Mouse (Mus musculus): Measurements from ENCODE around the gene Col23a1. TPM values are rescaled to one million over a fixed set of nuclear protein-coding genes. Genes with fewer than 3 reads are reported as not detected.

Col23a1 gene
- total RNA-seq, 2 experiments from 2014 or later: not detected

DNA sequence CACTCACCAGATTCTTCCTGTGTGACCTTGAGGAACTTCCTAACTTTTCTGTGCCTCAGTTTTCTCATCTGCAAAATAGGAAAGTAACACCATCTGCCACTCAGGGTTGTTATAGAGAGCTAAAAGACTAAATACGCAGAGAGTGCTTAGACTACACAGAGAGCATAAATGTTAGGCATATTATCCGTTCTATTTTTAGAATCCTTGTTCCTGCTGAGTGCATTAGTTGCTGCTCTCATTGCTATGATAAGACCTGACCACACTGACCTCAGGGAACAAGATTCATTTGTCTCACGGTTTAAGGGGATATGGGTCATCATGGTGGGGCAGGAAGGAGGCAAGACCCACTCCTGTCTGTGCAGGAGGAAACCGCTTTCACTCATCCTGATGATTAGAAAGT lies 80.6 kb downstream of the Col23a1 start:
- no peak for ATAC-seq (replicated peaks; ENCODE audit: low FRiP score, low TSS enrichment, poor library complexity, severe bottlenecking)

DNA sequence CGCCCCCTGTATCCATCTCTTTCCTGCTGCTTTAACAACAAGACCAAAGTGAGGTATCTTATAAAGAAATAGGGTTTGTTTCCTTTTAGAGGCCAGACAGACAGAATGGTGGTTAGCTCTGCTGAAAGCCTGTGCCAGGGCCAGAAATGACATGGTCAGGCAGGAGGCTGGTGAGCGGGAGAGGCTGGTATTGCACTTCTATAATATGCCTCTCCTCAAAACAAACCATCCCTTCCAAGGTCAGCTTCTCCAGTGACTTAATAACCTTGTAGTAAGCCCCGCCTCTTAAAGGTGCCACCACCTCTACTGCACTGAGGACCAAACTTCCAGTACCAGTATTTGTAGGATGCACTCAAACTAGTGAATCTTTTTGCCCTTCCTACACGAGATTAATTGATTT lies 81.6 kb downstream of the Col23a1 start:
- no peak for ATAC-seq (replicated peaks; ENCODE audit: low FRiP score, low TSS enrichment, poor library complexity, severe bottlenecking)

- no peak for ATAC-seq (replicated peaks; ENCODE audit: low FRiP score, low TSS enrichment, poor library complexity, severe bottlenecking)
Measured at GRCm38 (mm10) chr11:51371926-51372325, 82.2 kb downstream of the Col23a1 start.

- ATAC-seq (replicated peaks; ENCODE audit: low FRiP score, low TSS enrichment, poor library complexity, severe bottlenecking): no peak
Measured at GRCm38 (mm10) chr11:51377199-51377598, 87.5 kb downstream of the Col23a1 start.

GRCm38 (mm10) chr11:51388892-51389340 lies 99.2 kb downstream of the Col23a1 start:
- no peak for ATAC-seq (replicated peaks; ENCODE audit: low FRiP score, low TSS enrichment, poor library complexity, severe bottlenecking)

DNA sequence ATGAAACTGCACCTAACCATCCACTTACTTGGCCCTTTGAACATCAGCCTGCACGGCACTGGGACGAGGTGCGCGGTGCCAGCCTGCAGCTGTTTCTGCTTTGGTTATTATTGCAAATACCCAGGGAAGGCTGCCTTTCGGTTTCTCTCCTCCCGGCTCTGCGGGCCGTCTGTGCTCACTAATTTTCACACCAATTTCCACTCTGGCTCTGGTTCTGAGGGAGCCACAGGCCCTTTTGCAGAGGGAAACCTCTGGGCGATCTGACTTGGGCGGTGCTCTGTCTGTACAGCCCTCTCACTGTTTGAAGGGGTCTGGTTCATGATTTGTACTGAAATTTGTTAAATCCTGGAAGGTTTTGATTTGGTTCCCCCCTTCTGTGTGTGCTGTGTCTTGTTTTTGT lies 100.0 kb downstream of the Col23a1 start:
- no peak for ATAC-seq (replicated peaks; ENCODE audit: low FRiP score, low TSS enrichment, poor library complexity, severe bottlenecking)

GRCm38 (mm10) chr11:51390521-51390920 lies 100.8 kb downstream of the Col23a1 start:
- no peak for ATAC-seq (replicated peaks; ENCODE audit: low FRiP score, low TSS enrichment, poor library complexity, severe bottlenecking)

GRCm38 (mm10) chr11:51391548-51391947 lies 101.8 kb downstream of the Col23a1 start:
- ATAC-seq (replicated peaks; ENCODE audit: low FRiP score, low TSS enrichment, poor library complexity, severe bottlenecking): no peak

- ATAC-seq (replicated peaks; ENCODE audit: low FRiP score, low TSS enrichment, poor library complexity, severe bottlenecking): no peak
Measured at GRCm38 (mm10) chr11:51394301-51394865, 104.7 kb downstream of the Col23a1 start.

GRCm38 (mm10) chr11:51396451-51396850 lies 106.7 kb downstream of the Col23a1 start:
- no peak for ATAC-seq (replicated peaks; ENCODE audit: low FRiP score, low TSS enrichment, poor library complexity, severe bottlenecking)

DNA sequence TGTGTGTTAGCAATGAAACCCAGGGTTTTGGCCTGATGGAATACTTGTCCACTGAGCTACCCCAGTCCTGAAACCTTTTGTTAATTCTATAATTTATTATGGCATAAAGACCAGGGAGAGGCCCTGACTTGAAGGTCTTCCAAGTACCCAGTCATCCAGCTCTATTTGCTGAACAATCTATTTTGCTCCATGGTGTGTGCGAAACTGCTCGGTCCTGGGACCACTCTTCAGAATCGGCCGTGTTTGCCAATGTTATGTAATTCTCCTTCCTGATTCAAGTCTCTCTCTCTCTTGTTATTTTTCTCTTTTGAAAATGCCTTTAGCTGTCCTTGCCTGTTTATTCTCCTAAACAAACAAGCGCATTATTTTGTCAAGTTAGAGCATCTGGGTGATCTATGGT lies 108.4 kb downstream of the Col23a1 start:
- ATAC-seq (replicated peaks; ENCODE audit: low FRiP score, low TSS enrichment, poor library complexity, severe bottlenecking): no peak

- ATAC-seq (replicated peaks; ENCODE audit: low FRiP score, low TSS enrichment, poor library complexity, severe bottlenecking): no peak
Measured at GRCm38 (mm10) chr11:51400356-51400755, 110.6 kb downstream of the Col23a1 start.

DNA sequence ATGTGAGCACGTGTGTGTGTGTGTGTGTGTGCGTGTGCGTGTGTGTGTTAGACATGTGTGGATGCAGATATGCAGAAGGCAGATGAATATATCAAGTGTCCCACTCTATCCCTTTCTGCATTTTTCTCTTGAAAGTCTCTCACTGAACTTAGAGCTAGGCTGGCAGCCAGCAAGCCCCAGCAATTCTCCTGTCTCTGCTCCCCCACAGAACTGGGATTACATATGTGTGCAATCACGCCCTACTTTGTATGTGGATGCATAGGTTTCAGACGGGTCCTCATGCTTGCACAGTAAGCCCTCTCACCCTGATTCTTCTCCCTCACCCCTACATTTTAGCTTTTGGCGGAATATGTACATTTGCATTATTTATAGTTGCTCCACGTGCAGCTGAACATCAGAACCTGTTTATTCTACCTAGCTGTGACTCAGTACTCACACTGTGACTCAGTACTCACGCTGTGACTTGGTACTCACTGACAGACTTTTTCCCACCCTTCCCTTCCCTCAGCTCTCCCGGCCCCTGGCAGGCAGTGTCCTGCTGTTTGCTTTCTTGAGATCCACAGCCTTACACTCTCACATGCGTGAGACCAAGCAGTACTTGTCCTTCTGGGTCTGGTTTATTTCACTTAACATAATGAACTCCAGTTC lies 111.9 kb downstream of the Col23a1 start:
- ATAC-seq (replicated peaks; ENCODE audit: low FRiP score, low TSS enrichment, poor library complexity, severe bottlenecking): no peak

DNA sequence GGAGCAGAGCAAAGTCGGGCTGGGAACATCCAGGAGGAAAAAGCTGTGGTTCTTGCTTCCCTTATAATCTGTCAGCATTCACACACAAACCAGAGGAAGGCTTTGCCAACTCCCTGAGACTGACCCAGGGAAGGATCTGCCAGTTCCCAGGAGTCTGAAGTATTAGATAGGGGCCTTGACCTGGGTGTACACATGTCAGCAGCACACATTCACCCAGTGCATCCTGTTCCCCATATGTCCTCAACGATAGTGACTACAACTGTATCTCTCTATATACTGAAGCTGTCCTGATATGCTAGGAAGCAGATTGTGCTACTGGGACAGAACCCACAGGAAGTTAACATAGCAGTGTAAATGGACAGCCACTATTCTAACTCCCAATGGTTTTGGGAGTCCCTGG lies 114.2 kb downstream of the Col23a1 start:
- no peak for ATAC-seq (replicated peaks; ENCODE audit: low FRiP score, low TSS enrichment, poor library complexity, severe bottlenecking)

DNA sequence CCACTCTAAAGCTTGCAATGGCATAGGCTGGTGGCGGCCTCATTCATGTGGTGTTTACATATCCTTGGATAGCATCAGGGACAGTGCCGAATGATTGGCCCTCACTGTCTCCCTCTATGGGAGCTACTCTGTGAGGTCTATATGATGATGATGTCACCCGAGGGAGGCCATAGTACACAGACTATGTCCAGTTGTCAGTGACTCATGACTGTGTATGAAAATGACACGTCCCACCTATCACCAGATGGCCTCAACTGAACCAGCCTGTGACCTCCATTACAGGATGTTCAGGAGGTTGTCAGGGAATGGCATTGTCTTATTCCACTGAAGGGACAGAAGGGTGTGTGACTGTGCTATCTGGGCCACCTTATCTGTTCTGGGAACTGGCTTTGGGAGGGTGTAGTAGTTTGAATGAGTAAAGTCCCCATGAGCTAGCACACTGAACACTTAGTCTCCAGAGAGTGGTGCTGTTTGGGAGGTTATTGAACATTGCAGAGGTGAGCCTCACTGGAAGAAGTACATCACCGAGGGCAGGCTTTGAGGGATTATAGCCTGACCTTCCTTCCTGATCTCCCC lies 115.2 kb downstream of the Col23a1 start:
- ATAC-seq (replicated peaks; ENCODE audit: low FRiP score, low TSS enrichment, poor library complexity, severe bottlenecking): no peak

GRCm38 (mm10) chr11:51406531-51406930 lies 116.8 kb downstream of the Col23a1 start:
- ATAC-seq (replicated peaks; ENCODE audit: low FRiP score, low TSS enrichment, poor library complexity, severe bottlenecking): no peak

GRCm38 (mm10) chr11:51407351-51407750 lies 117.6 kb downstream of the Col23a1 start:
- ATAC-seq (replicated peaks; ENCODE audit: low FRiP score, low TSS enrichment, poor library complexity, severe bottlenecking): no peak

GRCm38 (mm10) chr11:51410771-51411170 lies 121.1 kb downstream of the Col23a1 start:
- no peak for ATAC-seq (replicated peaks; ENCODE audit: low FRiP score, low TSS enrichment, poor library complexity, severe bottlenecking)

DNA sequence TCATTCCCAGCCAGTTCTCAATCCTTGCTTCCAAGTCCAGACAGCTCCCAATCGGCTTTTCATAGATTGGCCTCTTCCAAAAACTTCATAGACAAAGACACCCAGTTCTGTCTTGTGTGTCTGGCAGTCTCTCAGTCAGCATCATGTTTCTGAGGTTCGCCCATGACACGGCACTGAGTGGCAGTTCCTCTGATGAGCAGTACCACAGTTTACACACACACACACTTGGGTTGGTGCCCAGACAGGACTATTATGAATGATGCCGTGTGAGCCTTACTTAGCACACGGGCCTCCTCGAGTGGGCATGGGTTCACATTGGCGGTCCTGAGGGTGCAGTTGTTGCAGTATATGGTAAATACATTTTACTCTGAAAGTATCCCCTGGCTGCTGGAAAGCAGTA lies 124.8 kb downstream of the Col23a1 start:
- no peak for ATAC-seq (replicated peaks; ENCODE audit: low FRiP score, low TSS enrichment, poor library complexity, severe bottlenecking)

DNA sequence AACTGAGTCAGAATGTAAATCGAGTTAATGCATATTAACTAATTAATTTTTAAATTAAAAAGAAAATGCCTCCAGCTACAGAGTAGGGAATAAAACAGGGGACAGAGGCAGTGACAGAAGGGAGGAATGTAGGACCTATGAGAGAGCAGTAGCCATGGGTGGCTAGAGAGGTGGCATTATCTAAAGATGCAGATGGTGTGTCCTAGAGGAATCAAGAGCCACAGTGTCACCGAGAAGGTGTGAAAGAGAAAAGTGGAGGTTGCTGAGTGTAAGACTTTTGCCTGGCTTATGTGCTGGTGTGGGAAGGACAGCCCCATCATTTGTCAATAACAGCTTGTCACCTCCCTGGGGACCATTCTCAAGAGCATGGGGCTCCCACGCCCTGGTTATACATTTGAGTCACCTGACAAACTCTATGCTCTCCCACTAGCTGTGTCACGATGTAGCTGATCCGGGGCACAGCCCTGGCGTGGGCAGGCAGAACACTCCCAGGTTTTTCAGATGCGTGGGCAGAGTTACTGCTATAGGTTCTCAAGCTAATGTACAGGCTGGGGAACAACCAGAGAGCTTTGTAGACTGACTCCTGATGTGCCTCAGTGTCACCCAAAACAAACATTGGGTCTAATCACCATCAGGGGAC lies 125.4 kb downstream of the Col23a1 start:
- no peak for ATAC-seq (replicated peaks; ENCODE audit: low FRiP score, low TSS enrichment, poor library complexity, severe bottlenecking)

GRCm38 (mm10) chr11:51418807-51419206 lies 129.1 kb downstream of the Col23a1 start:
- no peak for ATAC-seq (replicated peaks; ENCODE audit: low FRiP score, low TSS enrichment, poor library complexity, severe bottlenecking)
